Mouse (Mus musculus): Measurements from ENCODE around the gene Acad8. TPM values are rescaled to one million over a fixed set of nuclear protein-coding genes. Genes with fewer than 3 reads are reported as not detected.
A peak's percentile ranks its signal among the peaks of the same experiment; 100 is the strongest.

Acad8 gene
- polyA plus RNA-seq, 1 experiment from 2014 or later = 37.8 TPM

DNA sequence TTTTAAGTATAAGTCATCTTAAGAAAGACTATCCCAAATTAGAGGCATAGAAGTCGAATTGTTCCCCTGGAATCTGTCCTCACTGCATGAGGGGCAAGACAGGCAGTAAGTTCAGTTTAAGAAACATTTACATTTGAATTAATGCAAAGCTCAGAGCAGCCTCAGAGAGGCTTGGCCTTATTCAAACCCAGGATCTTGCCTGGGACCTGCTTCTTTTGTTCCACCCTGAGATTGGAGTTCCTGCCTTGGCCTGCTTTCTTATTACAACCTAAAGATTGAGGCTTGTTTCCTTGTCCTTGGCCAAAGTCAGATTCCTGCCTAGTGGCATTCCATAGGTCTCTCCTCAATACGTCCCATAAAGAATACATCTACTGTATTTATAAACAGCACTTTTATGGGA lies 51.6 kb downstream of the Acad8 start:
- 64% methylated on average over 2 of the region's 2 CpGs for WGBS

DNA sequence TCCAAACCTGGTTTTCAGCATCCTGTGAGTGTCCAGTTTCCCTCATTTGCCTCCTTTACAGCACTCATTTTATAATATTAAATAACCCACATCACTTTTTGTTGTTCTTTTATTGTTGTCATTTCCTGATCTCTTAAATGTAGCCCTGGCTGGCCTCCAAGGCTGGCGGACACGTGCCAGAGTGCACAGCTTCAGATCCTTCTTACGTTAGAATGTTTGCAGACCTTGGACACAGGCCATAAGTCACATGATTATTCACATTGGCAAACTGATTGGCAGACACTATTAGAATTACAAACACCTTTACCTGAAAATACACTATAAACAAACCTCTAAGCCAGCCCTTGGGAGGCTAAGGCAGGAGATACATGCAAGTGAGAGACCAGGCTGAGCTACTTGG lies 75.2 kb downstream of the Acad8 start:
- 27% methylated on average over 3 of the region's 3 CpGs for WGBS
- Histone ChIP-seq H3K4me2 (replicated peaks; ENCODE audit: low read depth) (no peak overlapping the region), H3K27me3 (ENCODE audit: control insufficient read depth, insufficient read depth, low read length) (no peaks in the 10 kb centered on the region), H3K9me3 (ENCODE audit: control insufficient read depth, low read length) (no peaks in the 10 kb centered on the region), H3K27ac (replicated peaks) (no peak overlapping the region), H3K4me1 (replicated peaks; ENCODE audit: control insufficient read depth, insufficient read depth) (no peaks in the 10 kb centered on the region), H3K9ac (ENCODE audit: low read length) (no peak overlapping the region), H3K4me3 (ENCODE audit: low read depth, low read length) (no peak overlapping the region), H3K36me3 (ENCODE audit: control insufficient read depth, insufficient read depth, low read length) (no peaks in the 10 kb centered on the region)
- no peak for TF ChIP-seq CTCF (IDR thresholded peaks at IDR 0.05; ENCODE audit: low read depth)
- no peak for TF ChIP-seq EP300 (optimal IDR thresholded peaks at IDR 0.05)
- ATAC-seq (ENCODE audit: low FRiP score, low TSS enrichment) (no peak), DNase-seq (ENCODE audit: low spot score) (peak; percentile 19)

More for the DNA sequence above, 51.6 kb downstream of the Acad8 start:
- H3K27ac ChIP-seq (replicated peaks) = no peak overlapping the region
- H3K4me1 ChIP-seq (replicated peaks; ENCODE audit: control insufficient read depth, insufficient read depth) = no peaks in the 10 kb centered on the region
- no peak overlapping the region for H3K9ac ChIP-seq (ENCODE audit: low read length)
- no peaks in the 10 kb centered on the region for H3K36me3 ChIP-seq (ENCODE audit: control insufficient read depth, insufficient read depth, low read length)
- H3K9me3 ChIP-seq (ENCODE audit: control insufficient read depth, low read length) = no peaks in the 10 kb centered on the region
- no peak for DNase-seq (ENCODE audit: low spot score)
- H3K4me3 ChIP-seq (ENCODE audit: low read depth, low read length) = no peak overlapping the region
- TF ChIP-seq EP300 (optimal IDR thresholded peaks at IDR 0.05) (no peak), CTCF (IDR thresholded peaks at IDR 0.05; ENCODE audit: low read depth) (no peak)
- H3K27me3 ChIP-seq (ENCODE audit: control insufficient read depth, insufficient read depth, low read length) = no peaks in the 10 kb centered on the region
- H3K4me2 ChIP-seq (replicated peaks; ENCODE audit: low read depth) = no peak overlapping the region
- no peak for ATAC-seq (ENCODE audit: low FRiP score, low TSS enrichment)

Other genes starting within 250 kb of the Acad8 start
- 10.2 and 10.3 TPM in 2 replicates for gene Glb1l2, start 193.1 kb downstream of the Acad8 start, polyA plus RNA-seq (2015; fragmentation: Nextera tagmentation; extraction: Ambion mirVana)
- gene Glb1l3, start 138.7 kb downstream of the Acad8 start, polyA plus RNA-seq (2015; fragmentation: Nextera tagmentation; extraction: Ambion mirVana) = 0.13 and 0.17 TPM in 2 replicates
- 3.8 and 3.9 TPM in 2 replicates for gene Gm1110, start 76.5 kb downstream of the Acad8 start, polyA plus RNA-seq (2015; fragmentation: Nextera tagmentation; extraction: Ambion mirVana)
- gene Thyn1, start 144 bp upstream of the Acad8 start, polyA plus RNA-seq (2015; fragmentation: Nextera tagmentation; extraction: Ambion mirVana) = 94.3 and 106 TPM in 2 replicates
- 18.0 and 19.6 TPM in 2 replicates for gene Vps26b, start 30.5 kb upstream of the Acad8 start, polyA plus RNA-seq (2015; fragmentation: Nextera tagmentation; extraction: Ambion mirVana)
- gene Ncapd3, start 30.6 kb upstream of the Acad8 start, polyA plus RNA-seq (2015; fragmentation: Nextera tagmentation; extraction: Ambion mirVana) = 6.8 and 7.5 TPM in 2 replicates
- 28.8 and 30.8 TPM in 2 replicates for gene Jam3, start 155.9 kb upstream of the Acad8 start, polyA plus RNA-seq (2015; fragmentation: Nextera tagmentation; extraction: Ambion mirVana)

All from stomach, postnatal 0 days (tissue).